Mouse (Mus musculus) midbrain, embryonic 16.5 days (tissue): Measurements from ENCODE around the gene Col27a1. TPM values are rescaled to one million over a fixed set of nuclear protein-coding genes. Genes with fewer than 3 reads are reported as not detected.

Experiments used
- ATAC-seq: fragments of 200-750 bp; cut with Nextera tagmentation; 2 replicates; pipeline ENCODE4 v1.8.0; 2017; ENCODE audit warnings: moderate TSS enrichment
- H3K27ac ChIP-seq: fragments of 300-500 bp; sonication (generic); 2 replicates; pipeline ENCODE4 v1.5.1; 2014; ENCODE audit warnings: mild to moderate bottlenecking, low read length, mixed read lengths
- H3K27me3 ChIP-seq: fragments of 300-500 bp; sonication (generic); 2 replicates; pipeline ENCODE4 v1.6.1; 2014; ENCODE audit warnings: low read depth, low read length, mixed read lengths; ENCODE audit not compliant: control insufficient read depth, insufficient read depth
- H3K36me3 ChIP-seq: fragments of 300-500 bp; sonication (generic); 2 replicates; pipeline ENCODE4 v1.6.1; 2014; ENCODE audit warnings: mild to moderate bottlenecking, low read length, moderate library complexity, mixed read lengths; ENCODE audit not compliant: control insufficient read depth, insufficient read depth
- H3K4me1 ChIP-seq: fragments of 300-500 bp; sonication (generic); 2 replicates; pipeline ENCODE4 v1.6.1; 2014; ENCODE audit warnings: mild to moderate bottlenecking, low read length, mixed read lengths; ENCODE audit not compliant: control insufficient read depth, insufficient read depth
- H3K4me2 ChIP-seq: fragments of 300-500 bp; sonication (generic); 2 replicates; pipeline ENCODE4 v1.6.1; 2014; ENCODE audit warnings: mild to moderate bottlenecking, low read length, mixed read lengths
- H3K4me3 ChIP-seq: fragments of 300-500 bp; sonication (generic); 2 replicates; pipeline ENCODE4 v1.5.1; 2014; ENCODE audit warnings: low read depth, mild to moderate bottlenecking, low read length, moderate library complexity, mixed read lengths
- H3K9ac ChIP-seq: fragments of 300-500 bp; sonication (generic); 2 replicates; pipeline ENCODE4 v1.6.1; 2014; ENCODE audit warnings: low read depth, low read length, mixed read lengths
- H3K9me3 ChIP-seq: fragments of 300-500 bp; sonication (generic); replicated peaks from 2 replicates; pipeline ENCODE4 v1.6.1; 2014; ENCODE audit warnings: mild to moderate bottlenecking, low read length, mixed read lengths; ENCODE audit not compliant: control insufficient read depth, poor library complexity, severe bottlenecking
- WGBS: fragments of 180-500 bp; shearing (Covaris S2); extraction: QIAGEN DNeasy Blood & Tissue Kit; methylation state at CpG from one replicate; pipeline ENCODE4 v1.1.7; 2014; 5-methylcytosine and 5-hydroxymethylcytosine counted together
- polyA plus RNA-seq: library from polyadenylated mRNA; unstranded; fragments of >200 nt; fragmentation: Nextera tagmentation; extraction: Ambion mirVana; gene quantifications from 2 replicates; pipeline ENCODE4 v1.2.1, GENCODE M21; 2015

The Col27a1 gene
- polyA plus RNA-seq, 1 experiment from 2014 or later: 1.6 TPM

GRCm38 (mm10) chr4:63355877-63356665 lies 142.3 kb downstream of the Col27a1 start, which contains the start of gene Orm3:
TSS of gene Orm3 (plus strand) at chr4:63356162.
- Histone ChIP-seq H3K9me3 (no peaks in the 10 kb centered on the region), H3K36me3 (no peaks in the 10 kb centered on the region), H3K9ac (no peak within 1 kb of the TSS), H3K4me2 (no peak within 1 kb of the TSS), H3K27me3 (no peaks in the 10 kb centered on the region), H3K27ac (no peak within 1 kb of the TSS), H3K4me3 (no peak within 1 kb of the TSS), H3K4me1 (no peaks in the 10 kb centered on the region)
- ATAC-seq: no peak
- WGBS: 86% methylated on average over 4 of the region's 4 CpGs

GRCm38 (mm10) chr4:63356981-63357570 lies 143.3 kb downstream of the Col27a1 start:
- Histone ChIP-seq H3K4me1 (no peaks in the 10 kb centered on the region), H3K9me3 (no peaks in the 10 kb centered on the region), H3K9ac (no peak overlapping the region), H3K27me3 (no peaks in the 10 kb centered on the region), H3K27ac (no peak overlapping the region), H3K4me3 (no peak overlapping the region), H3K36me3 (no peaks in the 10 kb centered on the region), H3K4me2 (no peak overlapping the region)
- no peak for ATAC-seq
- 60% methylated on average over 2 of the region's 2 CpGs for WGBS

- H3K9ac ChIP-seq: no peak overlapping the region
- H3K4me2 ChIP-seq: no peak overlapping the region
- H3K36me3 ChIP-seq: no peaks in the 10 kb centered on the region
- H3K9me3 ChIP-seq: no peaks in the 10 kb centered on the region
- no peak overlapping the region for H3K4me3 ChIP-seq
- no peak for ATAC-seq
- H3K27ac ChIP-seq: no peak overlapping the region
- H3K4me1 ChIP-seq: no peaks in the 10 kb centered on the region
- no peaks in the 10 kb centered on the region for H3K27me3 ChIP-seq
- 72% methylated on average over 6 of the region's 6 CpGs for WGBS
Observed at GRCm38 (mm10) chr4:63359861-63360260, 146.1 kb downstream of the Col27a1 start.

- Histone ChIP-seq H3K9ac (no peak within 1 kb of the TSS), H3K4me1 (no peaks in the 10 kb centered on the region), H3K27ac (no peak within 1 kb of the TSS), H3K4me3 (no peak within 1 kb of the TSS), H3K27me3 (no peaks in the 10 kb centered on the region), H3K9me3 (no peaks in the 10 kb centered on the region), H3K36me3 (no peaks in the 10 kb centered on the region), H3K4me2 (no peak within 1 kb of the TSS)
- no peak for ATAC-seq
- WGBS: 91% methylated on average over 5 of the region's 5 CpGs
Observed at GRCm38 (mm10) chr4:63362150-63362549, 148.3 kb downstream of the Col27a1 start, which contains the start of gene Orm2. TSS of gene Orm2 (plus strand) at chr4:63362449.

GRCm38 (mm10) chr4:63368577-63368976 lies 154.8 kb downstream of the Col27a1 start:
- Histone ChIP-seq H3K4me1 (no peaks in the 10 kb centered on the region), H3K4me3 (no peak overlapping the region), H3K27me3 (no peaks in the 10 kb centered on the region), H3K27ac (no peak overlapping the region), H3K9ac (no peak overlapping the region), H3K9me3 (no peaks in the 10 kb centered on the region), H3K4me2 (no peak overlapping the region), H3K36me3 (0 out of 2 replicates have a peak, but pooled peaks cover 2% of the 10 kb centered on the region)
- peak; percentile 43; the same call in 1 of the 2 replicates for ATAC-seq
- 14% methylated on average over 4 of the region's 4 CpGs for WGBS

GRCm38 (mm10) chr4:63370897-63371296 lies 157.1 kb downstream of the Col27a1 start:
- Histone ChIP-seq H3K4me3 (no peak overlapping the region), H3K9ac (0 out of 2 replicates have a peak overlapping the region, but pooled peaks have one; percentile 25), H3K27ac (no peak overlapping the region), H3K4me1 (no peaks in the 10 kb centered on the region), H3K27me3 (no peaks in the 10 kb centered on the region), H3K36me3 (0 out of 2 replicates have a peak, but pooled peaks cover 2% of the 10 kb centered on the region), H3K4me2 (no peak overlapping the region), H3K9me3 (no peaks in the 10 kb centered on the region)
- no peak for ATAC-seq
- 35% methylated on average over 7 of the region's 7 CpGs for WGBS

- no peak overlapping the region for H3K4me2 ChIP-seq
- no peak for ATAC-seq
- H3K36me3 ChIP-seq: 0 out of 2 replicates have a peak, but pooled peaks cover 2% of the 10 kb centered on the region
- H3K4me1 ChIP-seq: no peaks in the 10 kb centered on the region; the same call in 1 of the 2 replicates
- H3K27ac ChIP-seq: no peak overlapping the region
- no peaks in the 10 kb centered on the region for H3K9me3 ChIP-seq
- no peak overlapping the region for H3K9ac ChIP-seq
- H3K4me3 ChIP-seq: no peak overlapping the region
- no peaks in the 10 kb centered on the region for H3K27me3 ChIP-seq
- 57% methylated on average over 3 of the region's 3 CpGs for WGBS
Observed at GRCm38 (mm10) chr4:63371890-63372289, 158.1 kb downstream of the Col27a1 start.

- Histone ChIP-seq H3K9ac (no peak overlapping the region), H3K36me3 (0 out of 2 replicates have a peak, but pooled peaks cover 2% of the 10 kb centered on the region), H3K27ac (no peak overlapping the region), H3K4me2 (no peak overlapping the region), H3K4me3 (no peak overlapping the region), H3K27me3 (no peaks in the 10 kb centered on the region), H3K4me1 (no peaks in the 10 kb centered on the region; the same call in 1 of the 2 replicates), H3K9me3 (no peaks in the 10 kb centered on the region)
- no peak for ATAC-seq
- WGBS: 92% methylated on average over 8 of the region's 8 CpGs
Observed at GRCm38 (mm10) chr4:63373404-63373803, 159.6 kb downstream of the Col27a1 start.

GRCm38 (mm10) chr4:63374331-63374730 lies 160.5 kb downstream of the Col27a1 start:
- Histone ChIP-seq H3K9ac (no peak overlapping the region), H3K27ac (no peak overlapping the region), H3K9me3 (no peaks in the 10 kb centered on the region), H3K4me2 (no peak overlapping the region), H3K27me3 (no peaks in the 10 kb centered on the region), H3K4me1 (no peaks in the 10 kb centered on the region; the same call in 1 of the 2 replicates), H3K36me3 (0 out of 2 replicates have a peak, but pooled peaks cover 2% of the 10 kb centered on the region), H3K4me3 (no peak overlapping the region)
- ATAC-seq: no peak
- 88% methylated on average over 12 of the region's 12 CpGs for WGBS
